Mouse (Mus musculus) hindbrain, embryonic 11.5 days (tissue): ENCODE measurements around the gene Tlr4. TPM values are rescaled to one million over a fixed set of nuclear protein-coding genes. Genes with fewer than 3 reads are reported as not detected.
A peak's percentile ranks its signal among the peaks of the same experiment; 100 is the strongest.

Experiments used
- ATAC-seq: fragments of 200-750 bp; cut with Nextera tagmentation; 2 replicates; pipeline ENCODE4 v1.8.0; 2017; ENCODE audit warnings: mild to moderate bottlenecking, moderate TSS enrichment, moderate library complexity; ENCODE audit not compliant: low FRiP score
- DNase-seq: peaks from one replicate; pipeline ENCODE4 v3.0.0-alpha.2; 2015; ENCODE audit warnings: low spot score
- H3K27ac ChIP-seq: fragments of 300-500 bp; sonication (generic); 2 replicates; pipeline ENCODE4 v1.5.1; 2014; ENCODE audit warnings: mild to moderate bottlenecking, low read depth, low read length
- H3K27me3 ChIP-seq: fragments of 300-500 bp; sonication (generic); 2 replicates; pipeline ENCODE4 v1.6.1; 2014; ENCODE audit warnings: mild to moderate bottlenecking, low read length, moderate library complexity, mixed read lengths; ENCODE audit not compliant: control insufficient read depth, insufficient read depth
- H3K36me3 ChIP-seq: fragments of 300-500 bp; sonication (generic); 2 replicates; pipeline ENCODE4 v1.6.1; 2014; ENCODE audit warnings: mild to moderate bottlenecking, low read length, moderate library complexity, mixed read lengths; ENCODE audit not compliant: control insufficient read depth, insufficient read depth
- H3K4me1 ChIP-seq: fragments of 300-500 bp; sonication (generic); replicated peaks from 2 replicates; pipeline ENCODE4 v1.6.1; 2014; ENCODE audit warnings: low read length, mixed read lengths; ENCODE audit not compliant: control insufficient read depth, insufficient read depth
- H3K4me2 ChIP-seq: fragments of 300-500 bp; sonication (generic); replicated peaks from 2 replicates; pipeline ENCODE4 v1.6.1; 2014; ENCODE audit warnings: mild to moderate bottlenecking, low read depth, low read length
- H3K4me3 ChIP-seq: fragments of 300-500 bp; sonication (generic); 2 replicates; pipeline ENCODE4 v1.5.1; 2014; ENCODE audit warnings: low read depth, low read length
- H3K9ac ChIP-seq: fragments of 300-500 bp; sonication (generic); 2 replicates; pipeline ENCODE4 v1.6.1; 2014; ENCODE audit warnings: low read depth, low read length
- H3K9me3 ChIP-seq: fragments of 300-500 bp; sonication (generic); 2 replicates; pipeline ENCODE4 v1.6.1; 2016; ENCODE audit warnings: low read length; ENCODE audit not compliant: control insufficient read depth
- WGBS: fragments of 180-500 bp; shearing (Covaris S2); extraction: QIAGEN DNeasy Blood & Tissue Kit; methylation state at CpG from one replicate; pipeline ENCODE4 v1.1.7; 2014; 5-methylcytosine and 5-hydroxymethylcytosine counted together
- polyA plus RNA-seq: library from polyadenylated mRNA; unstranded; fragments of >200 nt; fragmentation: Nextera tagmentation; extraction: Ambion mirVana; gene quantifications from 2 replicates; pipeline ENCODE4 v1.2.1, GENCODE M21; 2014

Gene Tlr4
- polyA plus RNA-seq, result 0.56 and 1.4 TPM in 2 replicates

DNA sequence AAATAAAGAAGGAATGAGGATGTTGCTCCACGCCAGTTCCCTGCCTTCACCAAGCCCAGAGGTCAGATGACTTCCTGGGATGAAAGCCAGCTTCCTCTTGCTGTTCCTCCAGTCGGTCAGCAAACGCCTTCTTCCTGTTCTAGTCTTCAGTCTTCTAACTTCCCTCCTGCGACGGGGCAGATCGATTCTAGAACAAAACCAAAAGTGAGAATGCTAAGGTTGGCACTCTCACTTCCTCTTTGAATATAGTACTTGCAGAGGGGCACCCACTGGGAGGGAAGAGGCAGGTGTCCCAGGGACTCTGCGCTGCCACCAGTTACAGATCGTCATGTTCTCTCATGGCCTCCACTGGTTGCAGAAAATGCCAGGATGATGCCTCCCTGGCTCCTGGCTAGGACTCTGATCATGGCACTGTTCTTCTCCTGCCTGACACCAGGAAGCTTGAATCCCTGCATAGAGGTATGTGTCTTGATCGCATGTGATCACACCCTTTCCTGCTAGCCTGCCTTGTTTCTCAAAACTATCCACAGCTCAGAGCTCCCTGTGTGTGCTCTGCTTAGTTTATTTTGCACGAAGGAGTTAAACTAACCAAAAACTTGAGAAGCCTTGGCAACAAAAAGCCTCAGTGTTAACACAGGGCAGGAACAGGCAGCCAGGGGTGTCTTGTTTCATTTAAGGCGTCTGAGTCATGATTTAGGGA, at the start of gene Tlr4:
Gene Tlr4, plus strand, starts transcription at position 122 of the 700 bp plus-strand sequence.
- WGBS, result 69% methylated on average over 11 of the region's 11 CpGs
- no peak within 1 kb of the TSS for H3K27ac ChIP-seq
- H3K9me3 ChIP-seq, result no peaks in the 10 kb centered on the region
- no peak within 1 kb of the TSS for H3K9ac ChIP-seq
- H3K36me3 ChIP-seq, result no peaks in the 10 kb centered on the region
- H3K4me2 ChIP-seq, result no peak within 1 kb of the TSS
- ATAC-seq (no peak), DNase-seq (peak; percentile 5)
- no peaks in the 10 kb centered on the region for H3K27me3 ChIP-seq
- no peaks in the 10 kb centered on the region for H3K4me1 ChIP-seq
- H3K4me3 ChIP-seq, result no peak within 1 kb of the TSS

DNA sequence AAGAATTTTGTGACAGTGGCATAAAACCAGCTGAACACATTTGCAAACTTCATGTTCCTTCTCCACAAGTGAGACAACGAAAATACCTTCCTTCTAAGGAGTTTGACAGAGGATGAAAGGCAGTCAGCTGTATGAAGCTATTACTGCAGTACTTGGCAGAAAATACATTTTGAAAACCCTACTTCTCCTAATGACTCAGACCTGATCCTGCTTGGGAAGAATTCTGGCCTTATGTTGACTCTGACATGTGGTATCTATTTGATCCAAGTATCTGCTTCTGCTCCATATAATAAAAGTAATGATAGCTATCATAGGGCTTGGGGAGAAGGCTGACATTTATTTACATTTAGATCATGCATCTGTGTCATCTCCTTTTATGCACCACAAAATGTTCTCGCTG, 33.1 kb upstream of the Tlr4 start:
- 91% methylated on average over 2 of the region's 2 CpGs for WGBS
- DNase-seq (no peak), ATAC-seq (no peak)
- H3K27me3 ChIP-seq, result no peaks in the 10 kb centered on the region
- H3K4me1 ChIP-seq, result no peaks in the 10 kb centered on the region
- no peak overlapping the region for H3K4me2 ChIP-seq
- no peak overlapping the region for H3K9ac ChIP-seq
- H3K27ac ChIP-seq, result no peak overlapping the region
- no peak overlapping the region for H3K4me3 ChIP-seq
- H3K36me3 ChIP-seq, result no peaks in the 10 kb centered on the region
- no peaks in the 10 kb centered on the region for H3K9me3 ChIP-seq

DNA sequence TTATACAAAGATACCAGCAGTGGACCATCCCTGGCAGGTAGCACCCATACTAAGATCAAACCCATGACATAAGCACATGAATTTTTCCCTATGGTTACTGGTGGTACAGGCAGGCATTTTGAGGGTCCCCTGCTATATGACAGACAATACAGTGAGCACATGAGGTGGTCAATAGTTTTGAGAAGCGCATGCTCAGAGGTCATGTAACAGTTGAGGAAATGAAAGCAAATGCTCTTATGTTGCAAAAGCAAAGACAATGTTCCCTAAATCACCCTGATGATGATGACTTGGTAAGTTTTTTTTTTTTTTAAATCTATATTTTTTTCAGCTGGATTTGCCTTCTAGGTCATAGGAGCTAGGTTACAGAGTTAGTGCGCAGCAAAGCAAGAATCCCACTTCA, 30.7 kb upstream of the Tlr4 start:
- H3K4me2 ChIP-seq, result no peak overlapping the region
- no peaks in the 10 kb centered on the region for H3K27me3 ChIP-seq
- WGBS, result 94% methylated on average over 2 of the region's 2 CpGs
- no peaks in the 10 kb centered on the region for H3K9me3 ChIP-seq
- H3K9ac ChIP-seq, result no peak overlapping the region
- no peaks in the 10 kb centered on the region for H3K4me1 ChIP-seq
- no peak for DNase-seq
- H3K27ac ChIP-seq, result no peak overlapping the region
- H3K4me3 ChIP-seq, result no peak overlapping the region
- no peaks in the 10 kb centered on the region for H3K36me3 ChIP-seq
- no peak for ATAC-seq

DNA sequence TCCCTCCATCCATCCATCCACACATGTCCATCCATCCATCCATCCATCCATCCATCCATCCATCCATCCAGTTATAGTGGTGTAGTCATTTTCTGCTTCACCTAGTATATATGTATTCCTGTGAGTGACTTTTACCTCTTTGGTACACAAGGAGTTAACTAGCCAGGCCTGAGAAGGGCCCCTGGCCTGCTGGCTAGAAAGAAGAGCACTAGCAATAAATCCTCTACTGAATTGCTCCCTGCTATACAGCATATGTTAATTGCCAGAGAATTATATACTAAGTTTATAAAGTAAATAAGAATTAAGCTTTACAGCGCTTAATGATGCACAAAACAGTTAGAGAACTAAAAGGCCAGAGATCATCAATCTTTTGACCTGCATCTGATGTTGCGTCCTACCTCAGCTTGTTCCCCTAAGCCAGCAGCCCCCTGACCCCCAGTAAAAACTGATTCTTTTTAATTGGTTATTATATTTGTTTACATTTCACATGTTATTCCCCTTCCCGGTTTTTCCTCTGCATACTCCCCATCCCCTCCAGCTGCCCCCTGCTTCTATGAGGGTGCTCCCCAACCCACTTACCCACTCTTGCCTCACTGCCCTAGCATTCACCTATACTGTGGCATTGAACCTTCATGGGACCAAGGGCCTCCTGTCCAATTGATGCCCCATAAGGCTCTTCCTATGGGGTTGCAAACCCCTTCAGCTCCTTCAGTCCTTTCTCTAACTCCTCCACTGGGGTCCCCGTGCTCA, 22.7 kb upstream of the Tlr4 start:
- H3K27ac ChIP-seq, result no peak overlapping the region
- H3K4me3 ChIP-seq, result no peak overlapping the region
- H3K4me2 ChIP-seq, result no peak overlapping the region
- H3K36me3 ChIP-seq, result no peaks in the 10 kb centered on the region
- DNase-seq (no peak), ATAC-seq (no peak)
- H3K9me3 ChIP-seq, result no peaks in the 10 kb centered on the region
- H3K27me3 ChIP-seq, result no peaks in the 10 kb centered on the region
- no peak overlapping the region for H3K9ac ChIP-seq
- WGBS, result 76% methylated on average over 4 of the region's 4 CpGs
- no peaks in the 10 kb centered on the region for H3K4me1 ChIP-seq

DNA sequence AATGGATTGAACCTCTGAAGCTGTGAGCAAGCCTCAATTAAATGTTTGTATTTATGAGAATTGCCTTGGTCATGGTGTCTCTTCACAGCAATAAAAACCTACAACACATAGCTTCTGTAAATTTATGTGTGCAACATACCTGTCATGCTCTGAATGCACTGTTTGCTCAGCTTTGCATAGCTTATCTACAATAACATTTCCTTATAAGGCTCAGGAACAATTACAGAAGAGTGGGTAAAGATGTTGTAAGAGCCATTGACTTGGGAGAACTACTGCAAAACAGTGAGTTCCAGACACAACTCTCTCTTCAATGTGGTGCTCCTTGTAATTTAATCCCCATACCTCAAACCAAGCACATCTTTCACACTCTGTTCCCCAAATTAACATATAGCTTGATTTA, 21.6 kb upstream of the Tlr4 start:
- Histone ChIP-seq H3K4me3 (no peak overlapping the region), H3K27me3 (no peaks in the 10 kb centered on the region), H3K9me3 (no peaks in the 10 kb centered on the region), H3K9ac (no peak overlapping the region), H3K36me3 (no peaks in the 10 kb centered on the region), H3K4me2 (no peak overlapping the region), H3K27ac (no peak overlapping the region), H3K4me1 (no peaks in the 10 kb centered on the region)
- no peak for DNase-seq
- no peak for ATAC-seq

DNA sequence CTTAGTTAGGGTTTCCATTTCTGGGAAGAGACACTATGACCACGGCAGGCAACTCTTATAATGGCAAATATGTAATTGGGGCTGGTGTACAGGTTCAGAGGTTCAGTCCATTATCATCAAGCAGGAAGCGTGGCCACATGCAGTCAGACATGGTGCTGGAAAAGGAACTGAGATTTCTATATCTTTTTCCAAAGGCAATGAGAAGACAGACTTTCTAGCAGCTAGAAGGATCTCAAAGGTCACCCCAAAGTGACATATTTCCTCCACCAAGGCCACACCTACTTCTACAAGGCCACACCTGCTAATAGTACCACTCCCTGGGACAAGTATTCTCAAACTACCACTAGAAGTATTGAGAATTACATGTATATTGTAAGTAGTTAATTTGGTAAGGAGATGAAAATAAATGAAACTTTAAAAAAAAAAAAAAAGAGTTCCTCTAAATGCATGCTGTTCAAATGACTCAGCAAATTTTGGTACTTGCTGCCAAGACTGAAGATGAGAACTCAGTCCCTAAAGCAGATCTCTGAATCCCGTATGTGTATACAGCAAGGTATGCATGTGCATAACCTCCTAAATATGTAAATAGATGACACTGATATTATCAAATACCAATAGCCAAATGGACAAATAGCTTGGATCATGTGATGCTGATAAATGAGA, 10.9 kb upstream of the Tlr4 start:
- no peak for DNase-seq
- Histone ChIP-seq H3K4me1 (no peaks in the 10 kb centered on the region), H3K27ac (no peak overlapping the region), H3K9ac (no peak overlapping the region), H3K36me3 (no peaks in the 10 kb centered on the region), H3K27me3 (no peaks in the 10 kb centered on the region), H3K4me2 (no peak overlapping the region), H3K4me3 (no peak overlapping the region), H3K9me3 (no peaks in the 10 kb centered on the region)
- no peak for ATAC-seq
- WGBS, result 82% methylated on average over 3 of the region's 3 CpGs

DNA sequence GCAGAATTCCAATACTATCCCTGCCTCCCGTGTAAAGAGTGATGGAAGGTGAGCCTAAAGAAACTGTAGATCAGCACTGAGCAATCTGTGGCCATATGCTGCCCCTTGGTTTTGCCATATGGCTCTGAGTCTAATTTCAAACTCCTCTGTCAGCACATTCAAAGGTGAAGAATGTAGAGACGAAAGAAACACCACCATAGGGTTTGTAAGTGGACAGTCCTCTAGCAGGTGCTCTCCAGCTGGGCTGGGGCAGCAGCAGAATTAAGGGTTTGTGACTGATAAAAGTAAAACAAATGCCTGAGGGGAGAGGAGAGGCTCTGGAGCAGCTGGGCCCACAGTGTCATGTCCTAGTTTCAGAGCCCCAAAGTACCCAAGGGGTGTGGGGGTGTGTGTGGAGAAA, 6.2 kb upstream of the Tlr4 start:
- Histone ChIP-seq H3K4me1 (no peaks in the 10 kb centered on the region), H3K9me3 (no peaks in the 10 kb centered on the region), H3K27me3 (no peaks in the 10 kb centered on the region), H3K4me2 (no peak overlapping the region), H3K9ac (no peak overlapping the region), H3K4me3 (no peak overlapping the region), H3K27ac (no peak overlapping the region), H3K36me3 (no peaks in the 10 kb centered on the region)
- 63% methylated on average over 2 of the region's 2 CpGs for WGBS
- no peak for ATAC-seq
- DNase-seq, result peak; percentile 0

DNA sequence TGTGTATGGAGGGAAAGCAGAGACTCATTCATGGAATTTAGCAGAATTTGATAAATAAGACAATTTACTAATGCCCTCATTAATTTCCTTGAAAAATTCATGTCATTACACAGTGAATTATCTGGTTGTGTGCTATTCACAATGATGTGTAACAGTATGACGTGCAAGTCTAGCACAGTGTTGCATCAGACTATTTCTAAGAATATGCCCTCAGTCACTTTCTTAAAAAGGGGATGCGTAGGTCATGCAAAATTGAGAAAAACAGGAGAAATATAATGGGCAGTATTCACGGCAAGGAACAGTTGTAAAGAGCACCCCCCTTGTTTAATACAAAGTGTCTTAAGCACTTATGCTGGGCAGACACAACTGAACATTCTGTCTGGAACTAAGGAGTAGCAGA, 5.6 kb upstream of the Tlr4 start:
- no peak overlapping the region for H3K9ac ChIP-seq
- no peaks in the 10 kb centered on the region for H3K9me3 ChIP-seq
- H3K36me3 ChIP-seq, result no peaks in the 10 kb centered on the region
- no peak overlapping the region for H3K4me2 ChIP-seq
- H3K27me3 ChIP-seq, result no peaks in the 10 kb centered on the region
- no peaks in the 10 kb centered on the region for H3K4me1 ChIP-seq
- H3K27ac ChIP-seq, result no peak overlapping the region
- no peak overlapping the region for H3K4me3 ChIP-seq
- DNase-seq (no peak), ATAC-seq (no peak)
- WGBS, result 86% methylated on average over 3 of the region's 3 CpGs
